Mouse (Mus musculus): ENCODE measurements around the gene Ogfod3. TPM values are rescaled to one million over a fixed set of nuclear protein-coding genes. Genes with fewer than 3 reads are reported as not detected.

The Ogfod3 gene
- polyA plus RNA-seq, 1 experiment from 2014 or later: 18.6 TPM

DNA sequence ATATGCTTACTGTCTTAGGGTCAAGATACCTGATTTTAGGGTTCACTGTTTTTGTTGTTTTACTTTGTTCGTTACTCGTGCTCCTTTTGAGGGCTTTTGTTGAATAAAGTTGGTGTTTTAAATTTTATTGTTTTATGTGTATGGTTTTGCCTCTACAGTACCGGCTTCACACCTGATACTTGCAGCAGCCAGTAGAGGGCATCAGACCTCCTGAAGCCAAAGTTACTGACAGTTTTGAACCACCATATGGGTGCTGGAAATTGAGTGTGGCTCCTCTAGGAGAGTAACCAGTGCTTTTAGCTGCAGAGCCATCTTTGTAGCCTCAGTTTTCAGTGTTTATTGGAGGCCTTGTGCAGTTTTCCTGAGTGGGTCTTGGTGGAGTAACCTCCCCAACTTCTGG lies 56.3 kb downstream of the Ogfod3 start:
- WGBS: 84% methylated on average over 3 of the region's 3 CpGs

DNA sequence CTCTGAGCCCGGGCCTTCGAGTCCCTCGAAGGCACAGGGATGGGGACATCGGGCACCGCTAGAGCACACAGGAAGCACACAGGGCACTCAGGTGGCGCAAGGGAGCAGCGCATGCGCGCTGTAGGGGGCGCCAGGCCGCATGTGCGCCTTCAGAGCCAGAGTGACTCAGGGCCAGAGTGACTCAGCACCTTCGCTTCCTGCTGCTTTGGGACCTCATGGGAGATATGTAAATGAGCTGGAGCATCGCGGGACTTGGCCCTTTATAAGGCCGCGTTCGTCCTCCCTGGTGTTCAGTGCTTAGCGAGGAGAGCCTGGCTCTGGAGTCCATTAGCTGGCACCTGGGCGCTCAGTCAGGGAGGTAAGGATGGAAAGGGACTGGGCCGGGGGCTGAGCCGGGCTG lies 58.6 kb downstream of the Ogfod3 start, which contains the start of gene Tex19.1:
Gene Tex19.1, plus strand, starts transcription at position 279 of the 400 bp plus-strand sequence.
- WGBS: 92% methylated on average over 22 of the region's 22 CpGs
- Histone ChIP-seq H3K9me3 (replicated peaks; ENCODE audit: control insufficient read depth, low read length) (no peaks in the 10 kb centered on the region), H3K27me3 (replicated peaks; ENCODE audit: control insufficient read depth, insufficient read depth, low read length) (no peaks in the 10 kb centered on the region), H3K36me3 (ENCODE audit: control insufficient read depth, insufficient read depth, low read length) (no peaks in the 10 kb centered on the region), H3K4me3 (ENCODE audit: low read depth, low read length) (no peak within 1 kb of the TSS), H3K9ac (ENCODE audit: low read length) (no peak within 1 kb of the TSS), H3K27ac (ENCODE audit: low read depth, low read length) (no peak within 1 kb of the TSS), H3K4me2 (ENCODE audit: low read length) (no peak within 1 kb of the TSS), H3K4me1 (ENCODE audit: control insufficient read depth, insufficient read depth, low read length) (no peaks in the 10 kb centered on the region)
- DNase-seq (ENCODE audit: low spot score) (no peak), ATAC-seq (no peak)

More for the DNA sequence above, 56.3 kb downstream of the Ogfod3 start:
- no peaks in the 10 kb centered on the region for H3K27me3 ChIP-seq (replicated peaks; ENCODE audit: control insufficient read depth, insufficient read depth, low read length)
- H3K36me3 ChIP-seq (ENCODE audit: control insufficient read depth, insufficient read depth, low read length): no peaks in the 10 kb centered on the region
- H3K4me1 ChIP-seq (ENCODE audit: control insufficient read depth, insufficient read depth, low read length): no peaks in the 10 kb centered on the region
- no peak overlapping the region for H3K4me3 ChIP-seq (ENCODE audit: low read depth, low read length)
- DNase-seq (ENCODE audit: low spot score) (no peak), ATAC-seq (no peak)
- H3K9me3 ChIP-seq (replicated peaks; ENCODE audit: control insufficient read depth, low read length): no peaks in the 10 kb centered on the region
- H3K4me2 ChIP-seq (ENCODE audit: low read length): no peak overlapping the region
- no peak overlapping the region for H3K27ac ChIP-seq (ENCODE audit: low read depth, low read length)
- H3K9ac ChIP-seq (ENCODE audit: low read length): no peak overlapping the region

DNA sequence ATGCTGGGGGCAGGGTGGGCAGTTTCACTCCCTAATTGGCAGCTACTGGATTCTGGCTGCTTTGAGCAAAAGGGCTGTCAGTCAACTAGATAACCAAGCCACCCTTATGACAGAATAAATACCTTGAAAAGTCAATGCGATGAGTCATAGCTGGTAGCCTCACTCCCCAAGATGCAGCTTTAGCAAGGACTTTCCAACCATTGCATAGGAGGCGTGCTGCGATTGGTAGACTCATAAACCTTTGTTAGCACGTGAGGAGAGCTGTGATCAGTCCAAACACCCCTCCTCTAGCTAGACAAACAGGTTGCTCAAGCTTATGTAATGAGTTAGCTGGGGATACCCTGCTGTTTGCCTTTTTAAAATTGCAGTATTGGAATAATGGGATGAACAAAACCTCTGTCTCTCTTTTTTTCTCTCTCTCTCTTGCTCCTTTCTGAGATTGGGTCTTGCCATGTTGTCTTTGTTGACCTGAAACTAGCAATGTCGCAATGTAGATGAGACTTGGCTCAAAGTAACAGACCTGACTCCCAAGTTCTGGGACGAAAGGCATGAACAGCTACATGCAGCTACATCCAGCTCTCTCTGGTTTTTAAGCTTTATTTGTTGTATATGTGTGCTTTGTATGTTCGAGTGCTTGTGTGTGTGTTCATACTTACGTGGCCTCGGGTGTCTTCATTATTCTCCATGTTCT lies 61.0 kb downstream of the Ogfod3 start:
- WGBS: 75% methylated on average over 9 of the region's 9 CpGs
- H3K27ac ChIP-seq (ENCODE audit: low read depth, low read length): no peak overlapping the region
- DNase-seq (ENCODE audit: low spot score): no peak
- no peak overlapping the region for H3K9ac ChIP-seq (ENCODE audit: low read length)
- H3K4me2 ChIP-seq (ENCODE audit: low read length): no peak overlapping the region
- ATAC-seq: no peak
- H3K9me3 ChIP-seq (replicated peaks; ENCODE audit: control insufficient read depth, low read length): no peaks in the 10 kb centered on the region
- H3K27me3 ChIP-seq (replicated peaks; ENCODE audit: control insufficient read depth, insufficient read depth, low read length): no peaks in the 10 kb centered on the region
- H3K4me3 ChIP-seq (ENCODE audit: low read depth, low read length): no peak overlapping the region
- H3K36me3 ChIP-seq (ENCODE audit: control insufficient read depth, insufficient read depth, low read length): no peaks in the 10 kb centered on the region
- H3K4me1 ChIP-seq (ENCODE audit: control insufficient read depth, insufficient read depth, low read length): no peaks in the 10 kb centered on the region

DNA sequence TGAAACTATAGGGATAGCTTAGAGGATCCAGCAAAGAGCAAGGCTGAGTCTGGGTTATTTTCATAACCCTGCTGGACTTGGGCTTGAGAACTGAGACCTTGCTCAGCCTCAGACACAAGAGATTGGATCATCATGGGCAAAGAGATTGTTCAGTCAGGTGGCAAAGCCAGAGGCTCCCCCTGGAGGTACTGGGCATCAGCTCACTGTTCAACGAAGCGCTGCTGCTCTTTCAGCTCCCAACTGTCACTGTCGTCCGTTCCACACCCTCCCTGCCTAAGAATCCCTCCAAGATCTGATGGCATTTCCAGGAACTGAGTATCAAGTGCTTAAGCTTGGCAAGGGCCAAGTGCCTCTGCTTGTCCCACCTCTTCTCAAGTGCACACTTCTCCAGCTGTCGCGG lies 65.8 kb downstream of the Ogfod3 start:
- no peak for DNase-seq (ENCODE audit: low spot score)
- Histone ChIP-seq H3K9me3 (replicated peaks; ENCODE audit: control insufficient read depth, low read length) (no peaks in the 10 kb centered on the region), H3K4me2 (ENCODE audit: low read length) (no peak overlapping the region), H3K4me1 (ENCODE audit: control insufficient read depth, insufficient read depth, low read length) (no peaks in the 10 kb centered on the region), H3K9ac (ENCODE audit: low read length) (no peak overlapping the region), H3K27me3 (replicated peaks; ENCODE audit: control insufficient read depth, insufficient read depth, low read length) (no peaks in the 10 kb centered on the region), H3K27ac (ENCODE audit: low read depth, low read length) (no peak overlapping the region), H3K36me3 (ENCODE audit: control insufficient read depth, insufficient read depth, low read length) (no peaks in the 10 kb centered on the region), H3K4me3 (ENCODE audit: low read depth, low read length) (no peak overlapping the region)
- no peak for ATAC-seq
- WGBS: 49% methylated on average over 6 of the region's 6 CpGs

DNA sequence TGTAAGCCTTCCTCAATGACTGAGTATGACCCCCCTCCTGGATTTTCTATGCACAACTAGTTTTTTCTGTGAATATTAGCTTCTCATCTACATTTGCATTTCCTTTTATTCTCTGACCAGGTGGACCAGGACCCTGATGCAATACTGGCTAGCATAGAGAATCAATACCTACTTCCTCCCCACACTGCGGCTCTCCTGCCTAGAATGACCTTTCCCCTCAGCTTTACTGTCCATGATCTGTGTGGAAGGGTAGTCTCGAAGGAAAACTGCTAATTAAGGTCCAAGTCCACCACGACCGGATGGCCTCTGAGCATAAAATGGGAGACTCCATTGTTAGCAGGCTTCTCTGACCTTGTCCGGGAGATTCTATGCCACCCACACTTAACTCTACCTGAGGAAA lies 66.8 kb downstream of the Ogfod3 start:
- no peaks in the 10 kb centered on the region for H3K9me3 ChIP-seq (replicated peaks; ENCODE audit: control insufficient read depth, low read length)
- 86% methylated on average over 5 of the region's 5 CpGs for WGBS
- no peak overlapping the region for H3K9ac ChIP-seq (ENCODE audit: low read length)
- H3K4me3 ChIP-seq (ENCODE audit: low read depth, low read length): no peak overlapping the region
- H3K4me2 ChIP-seq (ENCODE audit: low read length): no peak overlapping the region
- DNase-seq (ENCODE audit: low spot score): no peak
- no peaks in the 10 kb centered on the region for H3K36me3 ChIP-seq (ENCODE audit: control insufficient read depth, insufficient read depth, low read length)
- H3K27ac ChIP-seq (ENCODE audit: low read depth, low read length): no peak overlapping the region
- no peak for ATAC-seq
- no peaks in the 10 kb centered on the region for H3K27me3 ChIP-seq (replicated peaks; ENCODE audit: control insufficient read depth, insufficient read depth, low read length)
- no peaks in the 10 kb centered on the region for H3K4me1 ChIP-seq (ENCODE audit: control insufficient read depth, insufficient read depth, low read length)

DNA sequence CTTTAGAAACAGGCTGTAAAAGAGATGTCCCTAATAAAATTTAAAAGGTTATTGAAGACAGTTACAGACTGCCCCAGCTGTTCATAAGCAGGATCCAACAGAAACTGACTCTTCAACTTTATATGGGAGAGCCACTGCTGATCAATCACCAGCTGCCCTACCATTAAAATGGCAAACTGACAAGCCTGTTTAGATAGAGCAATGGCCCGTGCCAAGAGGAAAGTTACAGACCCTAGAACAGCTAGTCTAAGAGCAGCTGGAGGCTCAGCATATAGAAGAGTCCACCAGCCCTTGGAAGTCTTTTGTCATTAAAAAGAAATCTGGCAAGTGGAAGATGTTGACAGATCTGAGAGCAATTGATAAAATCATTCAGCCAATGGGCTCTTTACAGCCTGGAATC lies 69.9 kb downstream of the Ogfod3 start:
- H3K36me3 ChIP-seq (ENCODE audit: control insufficient read depth, insufficient read depth, low read length): no peaks in the 10 kb centered on the region
- no peak overlapping the region for H3K4me3 ChIP-seq (ENCODE audit: low read depth, low read length)
- H3K27ac ChIP-seq (ENCODE audit: low read depth, low read length): no peak overlapping the region
- WGBS: 68% methylated on average over 1 of the region's 1 CpGs
- no peak overlapping the region for H3K9ac ChIP-seq (ENCODE audit: low read length)
- no peaks in the 10 kb centered on the region for H3K27me3 ChIP-seq (replicated peaks; ENCODE audit: control insufficient read depth, insufficient read depth, low read length)
- H3K4me1 ChIP-seq (ENCODE audit: control insufficient read depth, insufficient read depth, low read length): no peaks in the 10 kb centered on the region
- no peak overlapping the region for H3K4me2 ChIP-seq (ENCODE audit: low read length)
- H3K9me3 ChIP-seq (replicated peaks; ENCODE audit: control insufficient read depth, low read length): no peaks in the 10 kb centered on the region
- DNase-seq (ENCODE audit: low spot score) (no peak), ATAC-seq (no peak)

DNA sequence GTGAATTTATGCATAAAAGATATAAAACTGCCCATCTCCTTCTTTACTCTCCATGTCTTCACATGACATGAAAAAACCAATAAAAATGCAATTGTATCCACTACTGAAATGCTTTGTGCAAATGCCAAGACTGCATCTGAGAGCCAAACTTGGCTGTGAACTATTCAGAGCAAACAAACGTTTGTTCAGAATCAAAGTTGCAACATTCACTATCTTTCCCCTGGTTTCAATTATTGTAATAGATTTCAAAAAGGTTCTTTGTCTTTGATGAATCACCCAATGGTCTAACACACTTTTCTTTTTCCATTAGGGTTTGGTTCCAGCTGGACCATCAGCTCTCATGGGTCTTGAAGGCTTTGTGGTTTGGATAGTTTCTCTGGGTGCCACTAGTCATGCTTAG lies 74.9 kb downstream of the Ogfod3 start:
- ATAC-seq (no peak), DNase-seq (ENCODE audit: low spot score) (no peak)
- 63% methylated on average over 1 of the region's 1 CpGs for WGBS
- no peak overlapping the region for H3K4me2 ChIP-seq (ENCODE audit: low read length)
- no peak overlapping the region for H3K9ac ChIP-seq (ENCODE audit: low read length)
- no peak overlapping the region for H3K27ac ChIP-seq (ENCODE audit: low read depth, low read length)
- H3K27me3 ChIP-seq (replicated peaks; ENCODE audit: control insufficient read depth, insufficient read depth, low read length): no peaks in the 10 kb centered on the region
- H3K4me3 ChIP-seq (ENCODE audit: low read depth, low read length): no peak overlapping the region
- H3K4me1 ChIP-seq (ENCODE audit: control insufficient read depth, insufficient read depth, low read length): no peaks in the 10 kb centered on the region
- H3K36me3 ChIP-seq (ENCODE audit: control insufficient read depth, insufficient read depth, low read length): no peaks in the 10 kb centered on the region
- H3K9me3 ChIP-seq (replicated peaks; ENCODE audit: control insufficient read depth, low read length): no peaks in the 10 kb centered on the region

Other genes with a start within 250 kb of the Ogfod3 start
- 51.5 and 59.6 TPM in 2 replicates for gene Csnk1d, start 213.4 kb downstream of the Ogfod3 start, polyA plus RNA-seq (2014; fragmentation: Nextera tagmentation; extraction: Ambion mirVana)
- gene Cd7, start 165.3 kb downstream of the Ogfod3 start, polyA plus RNA-seq (2014; fragmentation: Nextera tagmentation; extraction: Ambion mirVana): not detected in 2 replicates
- not detected in 2 replicates for gene Sectm1b, start 141.1 kb downstream of the Ogfod3 start, polyA plus RNA-seq (2014; fragmentation: Nextera tagmentation; extraction: Ambion mirVana)
- 0.16 TPM in 1 of 2 replicates, not detected in the other for gene Sectm1a, start 123.5 kb downstream of the Ogfod3 start, polyA plus RNA-seq (2014; fragmentation: Nextera tagmentation; extraction: Ambion mirVana)
- not detected in 2 replicates for gene Tex19.2, start 86.0 kb downstream of the Ogfod3 start, polyA plus RNA-seq (2014; fragmentation: Nextera tagmentation; extraction: Ambion mirVana)
- gene Tex19.1, start 58.6 kb downstream of the Ogfod3 start, polyA plus RNA-seq (2014; fragmentation: Nextera tagmentation; extraction: Ambion mirVana): not detected in 2 replicates
- 0.12 TPM in 1 of 2 replicates, not detected in the other for gene Uts2r, start 44.4 kb downstream of the Ogfod3 start, polyA plus RNA-seq (2014; fragmentation: Nextera tagmentation; extraction: Ambion mirVana)
- gene Hexdc, start 278 bp downstream of the Ogfod3 start, polyA plus RNA-seq (2014; fragmentation: Nextera tagmentation; extraction: Ambion mirVana): 11.9 and 14.8 TPM in 2 replicates
- gene Cybc1, start 24.6 kb upstream of the Ogfod3 start, polyA plus RNA-seq (2014; fragmentation: Nextera tagmentation; extraction: Ambion mirVana): 45.3 and 46.0 TPM in 2 replicates
- gene Narf, start 32.5 kb upstream of the Ogfod3 start, polyA plus RNA-seq (2014; fragmentation: Nextera tagmentation; extraction: Ambion mirVana): 89.5 and 90.0 TPM in 2 replicates
- 16.4 and 17.8 TPM in 2 replicates for gene Foxk2, start 55.3 kb upstream of the Ogfod3 start, polyA plus RNA-seq (2014; fragmentation: Nextera tagmentation; extraction: Ambion mirVana)
- 114 and 119 TPM in 2 replicates for gene Wdr45b, start 149.7 kb upstream of the Ogfod3 start, polyA plus RNA-seq (2014; fragmentation: Nextera tagmentation; extraction: Ambion mirVana)
- gene Rab40b, start 183.5 kb upstream of the Ogfod3 start, polyA plus RNA-seq (2014; fragmentation: Nextera tagmentation; extraction: Ambion mirVana): 7.2 and 9.0 TPM in 2 replicates
- 7.2 and 7.5 TPM in 2 replicates for gene Fn3krp, start 216.7 kb upstream of the Ogfod3 start, polyA plus RNA-seq (2014; fragmentation: Nextera tagmentation; extraction: Ambion mirVana)
- gene Fn3k, start 230.2 kb upstream of the Ogfod3 start, polyA plus RNA-seq (2014; fragmentation: Nextera tagmentation; extraction: Ambion mirVana): 2.6 and 3.4 TPM in 2 replicates
- 33.8 and 42.5 TPM in 2 replicates for gene Tbcd, start 247.2 kb upstream of the Ogfod3 start, polyA plus RNA-seq (2014; fragmentation: Nextera tagmentation; extraction: Ambion mirVana)